Mouse (Mus musculus): Measurements from ENCODE around the gene Ints1. TPM values are rescaled to one million over a fixed set of nuclear protein-coding genes. Genes with fewer than 3 reads are reported as not detected.

Gene Ints1
- polyA plus RNA-seq, 1 experiment from 2014 or later, result 7.9 TPM

DNA sequence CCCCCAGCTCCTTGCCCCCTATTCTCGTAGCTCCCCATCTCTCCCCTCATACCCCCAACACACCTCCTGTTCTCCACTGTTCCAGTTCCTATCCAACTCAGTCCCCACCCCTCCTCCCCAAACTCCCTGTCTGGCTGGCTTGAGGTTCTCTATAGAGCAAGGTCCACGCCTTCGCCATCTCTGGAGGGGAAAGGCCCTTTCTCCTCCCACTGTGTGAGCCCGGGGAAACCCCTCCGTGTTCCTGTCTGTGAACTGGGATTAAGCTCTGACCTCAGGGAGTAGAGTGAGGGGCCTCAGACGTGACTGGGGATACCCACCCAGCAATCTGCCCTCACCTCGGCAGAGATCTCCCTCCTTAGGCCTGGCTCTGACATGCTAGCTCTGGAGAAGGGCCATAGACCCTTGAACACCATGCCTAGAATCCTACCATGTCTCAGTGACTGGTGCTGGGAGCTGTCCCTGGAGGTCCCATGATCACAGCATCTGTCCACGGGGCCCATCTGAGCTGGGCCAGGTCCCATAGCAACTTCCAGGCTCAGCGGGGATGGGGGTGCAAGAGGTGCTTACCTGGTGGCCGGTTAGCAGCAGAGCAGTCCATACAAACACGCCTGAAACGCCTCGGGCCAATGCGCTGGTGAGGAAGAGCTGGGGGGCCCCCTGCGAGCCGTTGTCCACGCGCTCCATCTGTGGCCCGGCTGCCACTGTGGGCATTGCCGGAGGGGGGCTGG is 37.1 kb upstream of the Ints1 start:
- H3K27ac ChIP-seq (replicated peaks), result peak overlapping the region; percentile 79
- H3K4me3 ChIP-seq (ENCODE audit: low read depth, low read length), result peak overlapping the region; percentile 32
- H3K36me3 ChIP-seq (ENCODE audit: control insufficient read depth, insufficient read depth, low read length), result no peaks in the 10 kb centered on the region
- no peak for TF ChIP-seq CTCF (IDR thresholded peaks at IDR 0.05; ENCODE audit: low read depth)
- TF ChIP-seq EP300 (optimal IDR thresholded peaks at IDR 0.05), result no peak
- H3K27me3 ChIP-seq (ENCODE audit: control insufficient read depth, insufficient read depth, low read length), result no peaks in the 10 kb centered on the region
- no peaks in the 10 kb centered on the region for H3K9me3 ChIP-seq (ENCODE audit: control insufficient read depth, low read length)
- H3K9ac ChIP-seq (ENCODE audit: low read length), result peak overlapping the region; percentile 38; the same call in 1 of the 2 replicates
- 48% methylated on average over 20 of the region's 20 CpGs for WGBS
- no peaks in the 10 kb centered on the region for H3K4me1 ChIP-seq (replicated peaks; ENCODE audit: control insufficient read depth, insufficient read depth)
- peak overlapping the region; percentile 47 for H3K4me2 ChIP-seq (replicated peaks; ENCODE audit: low read depth)
- DNase-seq (ENCODE audit: low spot score) (peak; percentile 54), ATAC-seq (ENCODE audit: low FRiP score, low TSS enrichment) (no peak)

GRCm38 (mm10) chr5:139811677-139812397 is 36.4 kb upstream of the Ints1 start:
- H3K4me3 ChIP-seq (ENCODE audit: low read depth, low read length), result 0 out of 2 replicates have a peak overlapping the region, but pooled peaks have one; percentile 4

GRCm38 (mm10) chr5:139809397-139809796 is 33.9 kb upstream of the Ints1 start:
- Histone ChIP-seq H3K4me2 (replicated peaks; ENCODE audit: low read depth) (no peak overlapping the region), H3K9ac (ENCODE audit: low read length) (no peak overlapping the region), H3K4me1 (replicated peaks; ENCODE audit: control insufficient read depth, insufficient read depth) (no peaks in the 10 kb centered on the region), H3K36me3 (ENCODE audit: control insufficient read depth, insufficient read depth, low read length) (no peaks in the 10 kb centered on the region), H3K27me3 (ENCODE audit: control insufficient read depth, insufficient read depth, low read length) (no peaks in the 10 kb centered on the region), H3K4me3 (ENCODE audit: low read depth, low read length) (no peak overlapping the region), H3K27ac (replicated peaks) (no peak overlapping the region), H3K9me3 (ENCODE audit: control insufficient read depth, low read length) (no peaks in the 10 kb centered on the region)
- no peak for ATAC-seq (ENCODE audit: low FRiP score, low TSS enrichment)
- 58% methylated on average over 4 of the region's 4 CpGs for WGBS
- TF ChIP-seq CTCF (IDR thresholded peaks at IDR 0.05; ENCODE audit: low read depth) (peak; percentile 59), EP300 (optimal IDR thresholded peaks at IDR 0.05) (no peak)
- DNase-seq (ENCODE audit: low spot score), result peak; percentile 58

More at GRCm38 (mm10) chr5:139811677-139812397, 36.4 kb upstream of the Ints1 start:
- Histone ChIP-seq H3K4me1 (replicated peaks; ENCODE audit: control insufficient read depth, insufficient read depth) (no peaks in the 10 kb centered on the region), H3K9ac (ENCODE audit: low read length) (no peak overlapping the region), H3K27ac (replicated peaks) (peak overlapping the region; percentile 79), H3K4me2 (replicated peaks; ENCODE audit: low read depth) (peak overlapping the region; percentile 47), H3K9me3 (ENCODE audit: control insufficient read depth, low read length) (no peaks in the 10 kb centered on the region), H3K27me3 (ENCODE audit: control insufficient read depth, insufficient read depth, low read length) (no peaks in the 10 kb centered on the region), H3K36me3 (ENCODE audit: control insufficient read depth, insufficient read depth, low read length) (no peaks in the 10 kb centered on the region)
- DNase-seq (ENCODE audit: low spot score) (peak; percentile 76), ATAC-seq (ENCODE audit: low FRiP score, low TSS enrichment) (peak; percentile 53)
- TF ChIP-seq EP300 (optimal IDR thresholded peaks at IDR 0.05) (no peak), CTCF (IDR thresholded peaks at IDR 0.05; ENCODE audit: low read depth) (no peak)
- 69% methylated on average over 15 of the region's 15 CpGs for WGBS

DNA sequence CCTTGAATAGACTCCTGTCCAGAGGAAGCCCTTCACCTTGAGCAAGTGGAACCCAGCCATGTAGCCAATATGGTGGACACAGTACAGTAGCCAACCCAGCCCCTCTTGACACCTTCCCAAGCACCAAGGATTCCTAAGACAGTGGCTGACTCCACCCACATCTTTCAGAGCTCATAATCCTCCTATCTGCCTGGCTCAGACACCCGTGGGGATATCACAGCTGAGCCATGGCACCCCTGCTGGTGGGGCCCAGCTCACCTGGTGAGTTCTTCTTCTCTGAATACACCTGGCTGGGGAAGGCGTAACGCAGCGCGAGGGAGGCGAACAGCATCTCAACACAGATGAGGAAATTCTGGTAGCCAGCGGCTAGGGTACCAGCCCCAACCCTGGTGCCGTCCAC is 30.4 kb upstream of the Ints1 start:
- Histone ChIP-seq H3K4me3 (ENCODE audit: low read depth, low read length) (no peak overlapping the region), H3K4me1 (replicated peaks; ENCODE audit: control insufficient read depth, insufficient read depth) (0 out of 2 replicates have a peak, but pooled peaks cover 2% of the 10 kb centered on the region), H3K9ac (ENCODE audit: low read length) (no peak overlapping the region), H3K36me3 (ENCODE audit: control insufficient read depth, insufficient read depth, low read length) (peaks cover 3% of the 10 kb centered on the region; the same call in 1 of the 2 replicates), H3K4me2 (replicated peaks; ENCODE audit: low read depth) (no peak overlapping the region), H3K9me3 (ENCODE audit: control insufficient read depth, low read length) (no peaks in the 10 kb centered on the region), H3K27ac (replicated peaks) (no peak overlapping the region), H3K27me3 (ENCODE audit: control insufficient read depth, insufficient read depth, low read length) (no peaks in the 10 kb centered on the region)
- WGBS, result 86% methylated on average over 8 of the region's 8 CpGs
- TF ChIP-seq EP300 (optimal IDR thresholded peaks at IDR 0.05) (no peak), CTCF (IDR thresholded peaks at IDR 0.05; ENCODE audit: low read depth) (no peak)
- no peak for ATAC-seq (ENCODE audit: low FRiP score, low TSS enrichment)
- no peak for DNase-seq (ENCODE audit: low spot score)

DNA sequence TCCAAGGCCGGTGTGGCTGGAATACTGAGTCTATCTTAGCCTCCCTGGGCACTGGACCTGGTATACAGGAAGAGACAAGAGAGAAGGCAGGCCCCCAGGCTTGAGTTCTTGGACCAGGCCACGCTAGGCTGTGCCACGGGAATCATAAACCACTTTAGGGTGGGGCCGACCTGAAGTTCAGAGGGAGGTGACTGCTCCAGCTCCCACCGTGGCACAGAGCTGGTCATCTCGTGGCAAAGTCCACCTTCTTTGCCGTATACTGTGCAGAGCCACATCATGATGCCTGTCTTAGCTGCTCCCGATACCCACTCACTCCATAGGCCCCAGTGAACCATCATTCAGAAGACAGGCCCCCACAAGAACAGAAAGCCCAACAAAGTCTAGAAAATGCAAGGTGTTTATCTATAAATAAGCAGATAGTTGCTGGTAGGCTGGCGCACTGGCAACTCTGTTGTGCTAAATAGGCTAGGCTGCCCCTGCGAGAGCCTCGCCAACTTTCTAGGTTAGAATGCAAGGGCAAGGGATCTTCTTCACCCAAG is 29.2 kb upstream of the Ints1 start:
- Histone ChIP-seq H3K27ac (replicated peaks) (peak overlapping the region; percentile 5; the same call in 1 of the 2 replicates), H3K4me1 (replicated peaks; ENCODE audit: control insufficient read depth, insufficient read depth) (0 out of 2 replicates have a peak, but pooled peaks cover 2% of the 10 kb centered on the region), H3K4me2 (replicated peaks; ENCODE audit: low read depth) (no peak overlapping the region), H3K27me3 (ENCODE audit: control insufficient read depth, insufficient read depth, low read length) (no peaks in the 10 kb centered on the region), H3K9me3 (ENCODE audit: control insufficient read depth, low read length) (no peaks in the 10 kb centered on the region), H3K4me3 (ENCODE audit: low read depth, low read length) (no peak overlapping the region), H3K36me3 (ENCODE audit: control insufficient read depth, insufficient read depth, low read length) (peaks cover 15% of the 10 kb centered on the region), H3K9ac (ENCODE audit: low read length) (no peak overlapping the region)
- peak; percentile 21; the same call in 1 of the 2 replicates for ATAC-seq (ENCODE audit: low FRiP score, low TSS enrichment)
- WGBS, result 76% methylated on average over 11 of the region's 11 CpGs
- no peak for TF ChIP-seq CTCF (IDR thresholded peaks at IDR 0.05; ENCODE audit: low read depth)
- no peak for TF ChIP-seq EP300 (optimal IDR thresholded peaks at IDR 0.05)
- DNase-seq (ENCODE audit: low spot score), result peak; percentile 37

Data from stomach, postnatal 0 days (tissue).